Mouse (Mus musculus): ENCODE data around the gene Arhgap21. TPM values are rescaled to one million over a fixed set of nuclear protein-coding genes. Genes with fewer than 3 reads are reported as not detected.
A peak's percentile ranks its signal among the peaks of the same experiment; 100 is the strongest.

Arhgap21 gene
- total RNA-seq, 2 experiments from 2014 or later = 358 to 386 TPM

- Histone ChIP-seq H3K27ac (no peak overlapping the region), H3K4me3 (no peak overlapping the region)
- TF ChIP-seq CTCF (conservative IDR thresholded peaks at IDR 0.05) = no peak
- no peak for DNase-seq (ENCODE audit: low spot score in 2 of 2)
Observed at GRCm38 (mm10) chr2:20978726-20979125, 10.0 kb upstream of the Arhgap21 start.

GRCm38 (mm10) chr2:20977051-20977450 is 8.4 kb upstream of the Arhgap21 start:
- no peak for DNase-seq (ENCODE audit: low spot score in 2 of 2)
- no peak overlapping the region for H3K27ac ChIP-seq
- TF ChIP-seq CTCF (conservative IDR thresholded peaks at IDR 0.05) = no peak
- no peak overlapping the region for H3K4me3 ChIP-seq

- H3K4me3 ChIP-seq = peak overlapping the region; percentile 12; the same call in 1 of the 2 replicates
- peak; percentile 55 to 72 for DNase-seq (ENCODE audit: low spot score in 2 of 2)
- H3K27ac ChIP-seq = peak overlapping the region; percentile 85
- TF ChIP-seq CTCF (conservative IDR thresholded peaks at IDR 0.05) = no peak
Observed at GRCm38 (mm10) chr2:20973513-20973912, 4.8 kb upstream of the Arhgap21 start.

GRCm38 (mm10) chr2:20972180-20972579 is 3.5 kb upstream of the Arhgap21 start:
- no peak for TF ChIP-seq CTCF (conservative IDR thresholded peaks at IDR 0.05)
- no peak for DNase-seq (ENCODE audit: low spot score in 2 of 2)
- peak overlapping the region; percentile 85; the same call in 1 of the 2 replicates for H3K27ac ChIP-seq
- H3K4me3 ChIP-seq = no peak overlapping the region

GRCm38 (mm10) chr2:20971628-20972027 is 2.9 kb upstream of the Arhgap21 start:
- no peak for DNase-seq (ENCODE audit: low spot score in 2 of 2)
- Histone ChIP-seq H3K4me3 (no peak overlapping the region), H3K27ac (0 out of 2 replicates have a peak overlapping the region, but pooled peaks have one; percentile 85)
- peak; percentile 47 for TF ChIP-seq CTCF (conservative IDR thresholded peaks at IDR 0.05)

- Histone ChIP-seq H3K27ac (peak overlapping the region; percentile 96), H3K4me3 (peak overlapping the region; percentile 98)
- 0 out of 2 replicates have a peak, but pooled peaks have one; percentile 2 for TF ChIP-seq CTCF (conservative IDR thresholded peaks at IDR 0.05)
- DNase-seq (ENCODE audit: low spot score in 2 of 2) = peak; percentile 96 to 98
Observed at GRCm38 (mm10) chr2:20969201-20970200, 820 bp upstream of the Arhgap21 start.

GRCm38 (mm10) chr2:20967646-20968351 is 882 bp downstream of the Arhgap21 start:
- DNase-seq (ENCODE audit: low spot score in 2 of 2) = no peak
- Histone ChIP-seq H3K4me3 (peak overlapping the region; percentile 98), H3K27ac (peak overlapping the region; percentile 96)
- TF ChIP-seq CTCF (conservative IDR thresholded peaks at IDR 0.05) = no peak

- Histone ChIP-seq H3K27ac (peak overlapping the region; percentile 96), H3K4me3 (peak overlapping the region; percentile 98)
- TF ChIP-seq CTCF (conservative IDR thresholded peaks at IDR 0.05) = no peak
- DNase-seq (ENCODE audit: low spot score in 2 of 2) = no peak
Observed at GRCm38 (mm10) chr2:20967101-20967645, 1.5 kb downstream of the Arhgap21 start.

- peak overlapping the region; percentile 98 for H3K4me3 ChIP-seq
- DNase-seq (ENCODE audit: low spot score in 2 of 2) = no peak
- peak overlapping the region; percentile 96 for H3K27ac ChIP-seq
- TF ChIP-seq CTCF (conservative IDR thresholded peaks at IDR 0.05) = no peak
Observed at GRCm38 (mm10) chr2:20966176-20967100, 2.2 kb downstream of the Arhgap21 start.

GRCm38 (mm10) chr2:20965361-20965760 is 3.3 kb downstream of the Arhgap21 start:
- peak overlapping the region; percentile 96 for H3K27ac ChIP-seq
- peak; percentile 41 to 64 for DNase-seq (ENCODE audit: low spot score in 2 of 2)
- no peak for TF ChIP-seq CTCF (conservative IDR thresholded peaks at IDR 0.05)
- H3K4me3 ChIP-seq = peak overlapping the region; percentile 98

GRCm38 (mm10) chr2:20964461-20964860 is 4.2 kb downstream of the Arhgap21 start:
- no peak for TF ChIP-seq CTCF (conservative IDR thresholded peaks at IDR 0.05)
- H3K27ac ChIP-seq = peak overlapping the region; percentile 96
- peak overlapping the region; percentile 98 for H3K4me3 ChIP-seq
- no peak for DNase-seq (ENCODE audit: low spot score in 2 of 2)
